Mouse (Mus musculus): ENCODE measurements at regions not wholly inside any gene's neighbourhood (a gene's known extent, or its start where the extent isn't known, plus 50 kb on each side); places are given as distances from the start of the nearest gene placed in this dataset.

DNA sequence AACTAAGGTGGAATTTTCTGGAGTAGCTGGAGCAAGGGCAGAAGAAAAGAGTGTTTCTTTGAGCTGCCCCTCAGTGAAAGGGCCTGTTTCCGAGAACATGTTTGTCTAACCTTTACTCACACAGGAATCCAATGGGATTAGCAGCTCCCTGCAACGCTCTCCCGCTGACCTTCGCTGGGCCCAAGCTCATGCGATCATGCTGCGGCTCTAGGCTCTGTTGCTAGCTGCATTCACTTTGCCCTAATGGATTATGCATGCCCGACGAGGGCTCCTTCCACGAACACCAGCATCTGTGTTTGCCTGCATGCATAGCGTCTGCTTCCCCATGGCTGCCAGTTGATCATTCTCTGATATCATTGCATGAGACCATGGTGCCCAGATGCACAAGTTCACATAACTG lies 140.2 kb downstream of the Bmp7 start:
- no peak for TF ChIP-seq POLR2A (IDR thresholded peaks at IDR 0.05; ENCODE audit: insufficient read depth, low read depth, low read length)
- no peak for TF ChIP-seq EP300 (IDR thresholded peaks at IDR 0.05; ENCODE audit: insufficient read depth, low read depth, low read length)
- TF ChIP-seq CTCF (IDR thresholded peaks at IDR 0.05): no peak
